Mouse (Mus musculus) intestine, embryonic 15.5 days (tissue): Measurements from ENCODE around the gene Dvl1. TPM values are rescaled to one million over a fixed set of nuclear protein-coding genes. Genes with fewer than 3 reads are reported as not detected.

ENCODE experiments used
- ATAC-seq: fragments of 200-750 bp; cut with Nextera tagmentation; 2 replicates; pipeline ENCODE4 v1.8.0; 2017; ENCODE audit warnings: moderate TSS enrichment, moderate library complexity
- H3K27ac ChIP-seq: fragments of 300-500 bp; sonication (generic); 2 replicates; pipeline ENCODE4 v1.5.1; 2015; ENCODE audit warnings: mild to moderate bottlenecking, inconsistent platforms
- H3K27me3 ChIP-seq: fragments of 300-500 bp; sonication (generic); replicated peaks from 2 replicates; pipeline ENCODE4 v1.6.1; 2015; ENCODE audit warnings: inconsistent platforms
- H3K36me3 ChIP-seq: fragments of 300-500 bp; sonication (generic); 2 replicates; pipeline ENCODE4 v1.6.1; 2015; ENCODE audit warnings: inconsistent platforms
- H3K4me1 ChIP-seq: fragments of 300-500 bp; sonication (generic); replicated peaks from 2 replicates; pipeline ENCODE4 v1.6.1; 2015; ENCODE audit warnings: inconsistent platforms
- H3K4me2 ChIP-seq: fragments of 300-500 bp; sonication (generic); replicated peaks from 2 replicates; pipeline ENCODE4 v1.6.1; 2015; ENCODE audit warnings: mild to moderate bottlenecking, inconsistent platforms
- H3K4me3 ChIP-seq: fragments of 300-500 bp; sonication (generic); replicated peaks from 2 replicates; pipeline ENCODE4 v1.5.1; 2015; ENCODE audit warnings: inconsistent platforms
- H3K9ac ChIP-seq: fragments of 300-500 bp; sonication (generic); 2 replicates; pipeline ENCODE4 v1.6.1; 2015; ENCODE audit warnings: inconsistent platforms
- H3K9me3 ChIP-seq: fragments of 300-500 bp; sonication (generic); 2 replicates; pipeline ENCODE4 v1.6.1; 2016; ENCODE audit warnings: inconsistent platforms
- WGBS: fragments of 180-500 bp; shearing (Covaris S2); methylation state at CpG from one replicate; pipeline ENCODE4 v1.1.7; 2015; 5-methylcytosine and 5-hydroxymethylcytosine counted together
- polyA plus RNA-seq: library from polyadenylated mRNA; unstranded; fragments of >200 nt; fragmentation: Nextera tagmentation; extraction: Ambion mirVana; gene quantifications from 2 replicates; pipeline ENCODE4 v1.2.1, GENCODE M21; 2015

The Dvl1 gene
- polyA plus RNA-seq, 1 experiment from 2014 or later = 11.9 TPM

GRCm38 (mm10) chr4:155891011-155891471 is 43.8 kb downstream of the Dvl1 start:
- whole genome bisulfite sequencing = under 1% methylated on average over 34 of the region's 34 CpGs
- peak; percentile 1; the same call in 1 of the 2 replicates for ATAC-seq
- H3K9me3 ChIP-seq = no peaks in the 10 kb centered on the region
- H3K27ac ChIP-seq = 0 out of 2 replicates have a peak overlapping the region, but pooled peaks have one; percentile 99
- H3K4me1 ChIP-seq = peaks cover 42% of the 10 kb centered on the region
- peak overlapping the region; percentile 94 for H3K4me3 ChIP-seq
- peak overlapping the region; percentile 96 for H3K4me2 ChIP-seq
- peak overlapping the region; percentile 87 for H3K9ac ChIP-seq
- H3K36me3 ChIP-seq = peaks cover 24% of the 10 kb centered on the region
- no peaks in the 10 kb centered on the region for H3K27me3 ChIP-seq

- Histone ChIP-seq H3K36me3 (peaks cover 21% of the 10 kb centered on the region), H3K27ac (peak within 1 kb of the TSS; percentile 99), H3K9ac (peak within 1 kb of the TSS; percentile 87), H3K4me2 (peak within 1 kb of the TSS; percentile 96), H3K4me1 (peaks cover 42% of the 10 kb centered on the region), H3K27me3 (no peaks in the 10 kb centered on the region), H3K9me3 (no peaks in the 10 kb centered on the region), H3K4me3 (peak within 1 kb of the TSS; percentile 94)
- ATAC-seq = peak; percentile 92
- under 1% methylated on average over 52 of the region's 52 CpGs for WGBS
Measured at GRCm38 (mm10) chr4:155891551-155892001, 44.4 kb downstream of the Dvl1 start, which contains the start of the genes Pusl1 and Acap3. Pusl1 (minus strand) TSS chr4:155891781. Acap3 (plus strand) TSS chr4:155891822.

- Histone ChIP-seq H3K9ac (peak overlapping the region; percentile 87), H3K4me1 (peaks cover 42% of the 10 kb centered on the region), H3K36me3 (peaks cover 17% of the 10 kb centered on the region), H3K4me2 (peak overlapping the region; percentile 96), H3K9me3 (no peaks in the 10 kb centered on the region), H3K4me3 (peak overlapping the region; percentile 94), H3K27ac (peak overlapping the region; percentile 99), H3K27me3 (no peaks in the 10 kb centered on the region)
- under 1% methylated on average over 56 of the region's 56 CpGs for WGBS
- peak; percentile 94 for ATAC-seq
Measured at GRCm38 (mm10) chr4:155892017-155892416, 44.8 kb downstream of the Dvl1 start.

- Histone ChIP-seq H3K4me3 (peak overlapping the region; percentile 94), H3K9me3 (no peaks in the 10 kb centered on the region), H3K36me3 (peaks cover 11% of the 10 kb centered on the region), H3K4me2 (peak overlapping the region; percentile 96), H3K9ac (peak overlapping the region; percentile 87), H3K27ac (peak overlapping the region; percentile 99), H3K27me3 (no peaks in the 10 kb centered on the region), H3K4me1 (peaks cover 42% of the 10 kb centered on the region)
- peak; percentile 37 for ATAC-seq
- whole genome bisulfite sequencing = 5% methylated on average over 37 of the region's 37 CpGs
Measured at GRCm38 (mm10) chr4:155892438-155893211, 45.4 kb downstream of the Dvl1 start.

- ATAC-seq = no peak
- Histone ChIP-seq H3K27me3 (no peaks in the 10 kb centered on the region), H3K9ac (no peak overlapping the region), H3K4me3 (peak overlapping the region; percentile 94), H3K4me2 (peak overlapping the region; percentile 96), H3K36me3 (peaks cover 6% of the 10 kb centered on the region), H3K9me3 (no peaks in the 10 kb centered on the region), H3K27ac (no peak overlapping the region), H3K4me1 (peaks cover 42% of the 10 kb centered on the region)
- whole genome bisulfite sequencing = 72% methylated on average over 8 of the region's 8 CpGs
Measured at GRCm38 (mm10) chr4:155893212-155893690, 46.0 kb downstream of the Dvl1 start.

- 24% methylated on average over 8 of the region's 8 CpGs for WGBS
- peak overlapping the region; percentile 49 for H3K4me2 ChIP-seq
- H3K27ac ChIP-seq = peak overlapping the region; percentile 64
- H3K36me3 ChIP-seq = peaks cover 1% of the 10 kb centered on the region; the same call in 1 of the 2 replicates
- no peaks in the 10 kb centered on the region for H3K27me3 ChIP-seq
- H3K4me1 ChIP-seq = peaks cover 42% of the 10 kb centered on the region
- H3K9me3 ChIP-seq = no peaks in the 10 kb centered on the region
- no peak for ATAC-seq
- H3K9ac ChIP-seq = 0 out of 2 replicates have a peak overlapping the region, but pooled peaks have one; percentile 26
- peak overlapping the region; percentile 14; the same call in 1 of the 2 replicates for H3K4me3 ChIP-seq
Measured at GRCm38 (mm10) chr4:155894311-155894881, 47.2 kb downstream of the Dvl1 start.

- H3K9ac ChIP-seq = peak overlapping the region; percentile 26; the same call in 1 of the 2 replicates
- peaks cover 40% of the 10 kb centered on the region for H3K4me1 ChIP-seq
- no peak for ATAC-seq
Measured at GRCm38 (mm10) chr4:155895216-155895615, 48.0 kb downstream of the Dvl1 start.

GRCm38 (mm10) chr4:155895826-155896225 is 48.6 kb downstream of the Dvl1 start:
- WGBS = 92% methylated on average over 4 of the region's 4 CpGs
- no peak for ATAC-seq
- Histone ChIP-seq H3K4me3 (no peak overlapping the region), H3K27me3 (no peaks in the 10 kb centered on the region), H3K36me3 (peaks cover 3% of the 10 kb centered on the region; the same call in 1 of the 2 replicates), H3K4me1 (peaks cover 34% of the 10 kb centered on the region), H3K9ac (no peak overlapping the region), H3K9me3 (no peaks in the 10 kb centered on the region), H3K4me2 (no peak overlapping the region), H3K27ac (no peak overlapping the region)

More at GRCm38 (mm10) chr4:155895216-155895615, 48.0 kb downstream of the Dvl1 start:
- Histone ChIP-seq H3K4me2 (peak overlapping the region; percentile 49), H3K27me3 (no peaks in the 10 kb centered on the region), H3K4me3 (no peak overlapping the region), H3K9me3 (no peaks in the 10 kb centered on the region), H3K27ac (peak overlapping the region; percentile 64), H3K36me3 (peaks cover 3% of the 10 kb centered on the region; the same call in 1 of the 2 replicates)
- 35% methylated on average over 6 of the region's 6 CpGs for WGBS

- 94% methylated on average over 12 of the region's 12 CpGs for WGBS
- Histone ChIP-seq H3K4me3 (no peak overlapping the region), H3K9me3 (no peaks in the 10 kb centered on the region), H3K4me1 (peaks cover 32% of the 10 kb centered on the region), H3K9ac (no peak overlapping the region), H3K4me2 (no peak overlapping the region), H3K27me3 (no peaks in the 10 kb centered on the region), H3K36me3 (peaks cover 3% of the 10 kb centered on the region; the same call in 1 of the 2 replicates), H3K27ac (no peak overlapping the region)
- ATAC-seq = no peak
Measured at GRCm38 (mm10) chr4:155896461-155896860, 49.3 kb downstream of the Dvl1 start.

- H3K9ac ChIP-seq = no peak overlapping the region
- 95% methylated on average over 2 of the region's 2 CpGs for WGBS
- peaks cover 21% of the 10 kb centered on the region for H3K36me3 ChIP-seq
- H3K9me3 ChIP-seq = no peaks in the 10 kb centered on the region
- no peak overlapping the region for H3K27ac ChIP-seq
- peaks cover 24% of the 10 kb centered on the region for H3K4me1 ChIP-seq
- ATAC-seq = no peak
- no peak overlapping the region for H3K4me2 ChIP-seq
- H3K27me3 ChIP-seq = no peaks in the 10 kb centered on the region
- no peak overlapping the region for H3K4me3 ChIP-seq
Measured at GRCm38 (mm10) chr4:155898318-155898717, 51.1 kb downstream of the Dvl1 start.

- H3K27ac ChIP-seq = no peak overlapping the region
- H3K4me1 ChIP-seq = peaks cover 15% of the 10 kb centered on the region
- H3K9me3 ChIP-seq = no peaks in the 10 kb centered on the region
- 93% methylated on average over 7 of the region's 7 CpGs for WGBS
- no peak overlapping the region for H3K4me2 ChIP-seq
- no peak overlapping the region for H3K9ac ChIP-seq
- H3K4me3 ChIP-seq = no peak overlapping the region
- peaks cover 25% of the 10 kb centered on the region for H3K36me3 ChIP-seq
- ATAC-seq = no peak
- no peaks in the 10 kb centered on the region for H3K27me3 ChIP-seq
Measured at GRCm38 (mm10) chr4:155899355-155899754, 52.2 kb downstream of the Dvl1 start.

- no peaks in the 10 kb centered on the region for H3K4me1 ChIP-seq
- H3K27me3 ChIP-seq = no peaks in the 10 kb centered on the region
- no peak overlapping the region for H3K4me2 ChIP-seq
- H3K9me3 ChIP-seq = no peaks in the 10 kb centered on the region
- H3K9ac ChIP-seq = no peak overlapping the region
- no peak overlapping the region for H3K27ac ChIP-seq
- no peak overlapping the region for H3K4me3 ChIP-seq
- H3K36me3 ChIP-seq = peaks cover 28% of the 10 kb centered on the region
- ATAC-seq = no peak
- 73% methylated on average over 3 of the region's 3 CpGs for WGBS
Measured at GRCm38 (mm10) chr4:155901205-155901604, 54.0 kb downstream of the Dvl1 start.
